Comparison of ENCODE assay signal across 12 mouse cellular contexts in the genomic region with DNA sequence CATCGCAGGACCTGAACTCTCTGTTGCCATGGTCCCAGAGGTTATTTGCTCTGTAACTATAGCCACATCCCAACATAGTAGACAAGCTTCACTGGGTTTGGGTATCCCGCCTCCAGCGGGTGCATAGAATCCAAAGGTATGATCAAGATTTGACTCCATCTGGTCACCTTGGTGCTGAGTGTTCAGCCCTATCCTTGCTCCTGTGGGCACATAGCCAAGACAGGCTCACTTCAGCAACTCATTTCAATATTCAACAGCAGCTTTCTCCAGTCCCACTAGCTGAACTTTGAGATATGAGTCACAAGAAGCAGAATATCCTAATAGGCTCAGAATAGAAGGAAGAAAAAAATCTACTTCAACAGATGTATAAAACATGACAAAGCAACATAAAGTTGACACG. TPM values are rescaled to one million over a fixed set of nuclear protein-coding genes. Genes with fewer than 3 reads are reported as not detected.
"Had no signal": no experiment of that assay in that cellular context is flagged by ENCODE, and none has a peak within 500 bp of the region (broad histone marks: within the 10 kb centered on the region; RNA-seq: fewer than 3 reads in every experiment).

No protein-coding gene starts in this region.

- H3K36me3 ChIP-seq: neural tube, embryonic 13.5 days; stomach, embryonic 15.5 days had no signal

- DNase-seq: lung, adult 18-20 months; right cerebral cortex, postnatal 14 days; thymus, postnatal 36 days had no signal

- H3K4me2 ChIP-seq: limb, embryonic 13.5 days; midbrain, embryonic 12.5 days; neural tube, embryonic 13.5 days; stomach, embryonic 15.5 days had no signal

- H3K9ac ChIP-seq: limb, embryonic 13.5 days; liver, embryonic 14.5 days; midbrain, embryonic 12.5 days; neural tube, embryonic 13.5 days; stomach, embryonic 15.5 days had no signal

- H3K4me1 ChIP-seq: limb, embryonic 13.5 days; stomach, embryonic 15.5 days had no signal

- H3K27me3 ChIP-seq: limb, embryonic 13.5 days; midbrain, embryonic 12.5 days; neural tube, embryonic 13.5 days; stomach, embryonic 15.5 days had no signal

- ATAC-seq: midbrain, embryonic 16.5 days had no signal

- H3K4me3 ChIP-seq: layer of hippocampus, adult 2 months; limb, embryonic 13.5 days; midbrain, embryonic 12.5 days; neural tube, embryonic 13.5 days; stomach, embryonic 15.5 days had no signal

- H3K9me3 ChIP-seq: limb, embryonic 13.5 days; midbrain, embryonic 12.5 days; neural tube, embryonic 13.5 days; stomach, embryonic 15.5 days had no signal

- H3K27ac ChIP-seq: layer of hippocampus, adult 2 months; limb, embryonic 13.5 days; liver, embryonic 14.5 days; midbrain, embryonic 12.5 days; neural tube, embryonic 13.5 days; stomach, embryonic 15.5 days had no signal

RNA-seq across cellular contexts. Expression of a gene that starts 26.0 kb away (rescaled TPM):
- polyA plus RNA-seq: liver, adult 2 months; spleen, adult 2 months had no signal
